Mouse (Mus musculus): ENCODE data around the gene Mapk10. TPM values are rescaled to one million over a fixed set of nuclear protein-coding genes. Genes with fewer than 3 reads are reported as not detected.

The Mapk10 gene
- polyA plus RNA-seq, 1 experiment from 2014 or later = 0.59 TPM

GRCm38 (mm10) chr5:103109409-103109808, 101.7 kb downstream of the Mapk10 start:
- no peak for ATAC-seq (ENCODE audit: insufficient number of reproducible peaks, low FRiP score, low TSS enrichment, low read depth)
- H3K36me3 ChIP-seq (ENCODE audit: control insufficient read depth, insufficient read depth, low read length) = no peaks in the 10 kb centered on the region
- H3K9me3 ChIP-seq (ENCODE audit: control insufficient read depth, low read length) = no peaks in the 10 kb centered on the region
- no peak for DNase-seq (ENCODE audit: low spot score)
- H3K4me2 ChIP-seq (ENCODE audit: low read depth, severe bottlenecking) = no peak overlapping the region
- WGBS = 52% methylated on average over 1 of the region's 1 CpGs
- no peak overlapping the region for H3K9ac ChIP-seq (ENCODE audit: low read length)
- H3K4me1 ChIP-seq (ENCODE audit: control insufficient read depth, insufficient read depth, low read length) = no peaks in the 10 kb centered on the region
- H3K27ac ChIP-seq (replicated peaks; ENCODE audit: low read depth, low read length) = no peak overlapping the region
- H3K27me3 ChIP-seq (ENCODE audit: control insufficient read depth, insufficient read depth, low read length) = no peaks in the 10 kb centered on the region
- no peak overlapping the region for H3K4me3 ChIP-seq (ENCODE audit: low read depth, low read length)

GRCm38 (mm10) chr5:103105441-103106414, 105.4 kb downstream of the Mapk10 start:
- 86% methylated on average over 10 of the region's 10 CpGs for WGBS
- Histone ChIP-seq H3K36me3 (ENCODE audit: control insufficient read depth, insufficient read depth, low read length) (no peaks in the 10 kb centered on the region), H3K9me3 (ENCODE audit: control insufficient read depth, low read length) (no peaks in the 10 kb centered on the region), H3K4me3 (ENCODE audit: low read depth, low read length) (no peak overlapping the region), H3K27me3 (ENCODE audit: control insufficient read depth, insufficient read depth, low read length) (no peaks in the 10 kb centered on the region), H3K9ac (ENCODE audit: low read length) (no peak overlapping the region), H3K4me1 (ENCODE audit: control insufficient read depth, insufficient read depth, low read length) (no peaks in the 10 kb centered on the region), H3K27ac (replicated peaks; ENCODE audit: low read depth, low read length) (no peak overlapping the region), H3K4me2 (ENCODE audit: low read depth, severe bottlenecking) (no peak overlapping the region)
- ATAC-seq (ENCODE audit: insufficient number of reproducible peaks, low FRiP score, low TSS enrichment, low read depth) = no peak
- no peak for DNase-seq (ENCODE audit: low spot score)

- WGBS = 92% methylated on average over 5 of the region's 5 CpGs
- no peak for DNase-seq (ENCODE audit: low spot score)
- H3K9me3 ChIP-seq (ENCODE audit: control insufficient read depth, low read length) = no peaks in the 10 kb centered on the region
Measured at GRCm38 (mm10) chr5:103104082-103104481, 107.1 kb downstream of the Mapk10 start.

GRCm38 (mm10) chr5:103102876-103103393, 108.2 kb downstream of the Mapk10 start:
- H3K4me1 ChIP-seq (ENCODE audit: control insufficient read depth, insufficient read depth, low read length) = no peaks in the 10 kb centered on the region
- H3K27me3 ChIP-seq (ENCODE audit: control insufficient read depth, insufficient read depth, low read length) = no peaks in the 10 kb centered on the region
- H3K4me2 ChIP-seq (ENCODE audit: low read depth, severe bottlenecking) = no peak overlapping the region
- H3K9ac ChIP-seq (ENCODE audit: low read length) = no peak overlapping the region
- DNase-seq (ENCODE audit: low spot score) = no peak
- no peak for ATAC-seq (ENCODE audit: insufficient number of reproducible peaks, low FRiP score, low TSS enrichment, low read depth)
- H3K9me3 ChIP-seq (ENCODE audit: control insufficient read depth, low read length) = no peaks in the 10 kb centered on the region
- 85% methylated on average over 5 of the region's 5 CpGs for WGBS
- no peak overlapping the region for H3K4me3 ChIP-seq (ENCODE audit: low read depth, low read length)
- H3K27ac ChIP-seq (replicated peaks; ENCODE audit: low read depth, low read length) = no peak overlapping the region
- no peaks in the 10 kb centered on the region for H3K36me3 ChIP-seq (ENCODE audit: control insufficient read depth, insufficient read depth, low read length)

More at GRCm38 (mm10) chr5:103104082-103104481, 107.1 kb downstream of the Mapk10 start:
- H3K4me1 ChIP-seq (ENCODE audit: control insufficient read depth, insufficient read depth, low read length) = no peaks in the 10 kb centered on the region
- no peak for ATAC-seq (ENCODE audit: insufficient number of reproducible peaks, low FRiP score, low TSS enrichment, low read depth)
- no peak overlapping the region for H3K4me2 ChIP-seq (ENCODE audit: low read depth, severe bottlenecking)
- H3K4me3 ChIP-seq (ENCODE audit: low read depth, low read length) = no peak overlapping the region
- H3K36me3 ChIP-seq (ENCODE audit: control insufficient read depth, insufficient read depth, low read length) = no peaks in the 10 kb centered on the region
- H3K9ac ChIP-seq (ENCODE audit: low read length) = no peak overlapping the region
- no peaks in the 10 kb centered on the region for H3K27me3 ChIP-seq (ENCODE audit: control insufficient read depth, insufficient read depth, low read length)
- no peak overlapping the region for H3K27ac ChIP-seq (replicated peaks; ENCODE audit: low read depth, low read length)

GRCm38 (mm10) chr5:103102176-103102575, 109.0 kb downstream of the Mapk10 start:
- DNase-seq (ENCODE audit: low spot score) = no peak
- WGBS = 88% methylated on average over 1 of the region's 1 CpGs

GRCm38 (mm10) chr5:103094166-103094565, 117.0 kb downstream of the Mapk10 start:
- no peak overlapping the region for H3K27ac ChIP-seq (replicated peaks; ENCODE audit: low read depth, low read length)
- H3K4me3 ChIP-seq (ENCODE audit: low read depth, low read length) = no peak overlapping the region
- 93% methylated on average over 2 of the region's 2 CpGs for WGBS
- no peaks in the 10 kb centered on the region for H3K9me3 ChIP-seq (ENCODE audit: control insufficient read depth, low read length)
- H3K4me1 ChIP-seq (ENCODE audit: control insufficient read depth, insufficient read depth, low read length) = no peaks in the 10 kb centered on the region
- ATAC-seq (ENCODE audit: insufficient number of reproducible peaks, low FRiP score, low TSS enrichment, low read depth) = no peak
- DNase-seq (ENCODE audit: low spot score) = no peak
- no peaks in the 10 kb centered on the region for H3K27me3 ChIP-seq (ENCODE audit: control insufficient read depth, insufficient read depth, low read length)
- H3K36me3 ChIP-seq (ENCODE audit: control insufficient read depth, insufficient read depth, low read length) = no peaks in the 10 kb centered on the region
- no peak overlapping the region for H3K4me2 ChIP-seq (ENCODE audit: low read depth, severe bottlenecking)
- no peak overlapping the region for H3K9ac ChIP-seq (ENCODE audit: low read length)

More at GRCm38 (mm10) chr5:103102176-103102575, 109.0 kb downstream of the Mapk10 start:
- Histone ChIP-seq H3K36me3 (ENCODE audit: control insufficient read depth, insufficient read depth, low read length) (no peaks in the 10 kb centered on the region), H3K27me3 (ENCODE audit: control insufficient read depth, insufficient read depth, low read length) (no peaks in the 10 kb centered on the region), H3K4me1 (ENCODE audit: control insufficient read depth, insufficient read depth, low read length) (no peaks in the 10 kb centered on the region), H3K9me3 (ENCODE audit: control insufficient read depth, low read length) (no peaks in the 10 kb centered on the region), H3K4me2 (ENCODE audit: low read depth, severe bottlenecking) (no peak overlapping the region), H3K27ac (replicated peaks; ENCODE audit: low read depth, low read length) (no peak overlapping the region), H3K4me3 (ENCODE audit: low read depth, low read length) (no peak overlapping the region), H3K9ac (ENCODE audit: low read length) (no peak overlapping the region)
- no peak for ATAC-seq (ENCODE audit: insufficient number of reproducible peaks, low FRiP score, low TSS enrichment, low read depth)

- 96% methylated on average over 2 of the region's 2 CpGs for WGBS
Measured at GRCm38 (mm10) chr5:103085844-103086243, 125.3 kb downstream of the Mapk10 start.

GRCm38 (mm10) chr5:103075451-103075850, 135.7 kb downstream of the Mapk10 start:
- 53% methylated on average over 8 of the region's 8 CpGs for WGBS
- no peak overlapping the region for H3K27ac ChIP-seq (replicated peaks; ENCODE audit: low read depth, low read length)
- H3K9me3 ChIP-seq (ENCODE audit: control insufficient read depth, low read length) = no peaks in the 10 kb centered on the region
- DNase-seq (ENCODE audit: low spot score) = no peak
- no peak overlapping the region for H3K4me2 ChIP-seq (ENCODE audit: low read depth, severe bottlenecking)
- H3K9ac ChIP-seq (ENCODE audit: low read length) = no peak overlapping the region
- no peak overlapping the region for H3K4me3 ChIP-seq (ENCODE audit: low read depth, low read length)
- ATAC-seq (ENCODE audit: insufficient number of reproducible peaks, low FRiP score, low TSS enrichment, low read depth) = no peak
- no peaks in the 10 kb centered on the region for H3K4me1 ChIP-seq (ENCODE audit: control insufficient read depth, insufficient read depth, low read length)
- no peaks in the 10 kb centered on the region for H3K27me3 ChIP-seq (ENCODE audit: control insufficient read depth, insufficient read depth, low read length)
- H3K36me3 ChIP-seq (ENCODE audit: control insufficient read depth, insufficient read depth, low read length) = no peaks in the 10 kb centered on the region

More at GRCm38 (mm10) chr5:103085844-103086243, 125.3 kb downstream of the Mapk10 start:
- Histone ChIP-seq H3K27ac (replicated peaks; ENCODE audit: low read depth, low read length) (no peak overlapping the region), H3K9ac (ENCODE audit: low read length) (no peak overlapping the region), H3K4me1 (ENCODE audit: control insufficient read depth, insufficient read depth, low read length) (no peaks in the 10 kb centered on the region), H3K27me3 (ENCODE audit: control insufficient read depth, insufficient read depth, low read length) (no peaks in the 10 kb centered on the region), H3K36me3 (ENCODE audit: control insufficient read depth, insufficient read depth, low read length) (no peaks in the 10 kb centered on the region), H3K4me2 (ENCODE audit: low read depth, severe bottlenecking) (no peak overlapping the region), H3K9me3 (ENCODE audit: control insufficient read depth, low read length) (no peaks in the 10 kb centered on the region), H3K4me3 (ENCODE audit: low read depth, low read length) (no peak overlapping the region)
- DNase-seq (ENCODE audit: low spot score) (no peak), ATAC-seq (ENCODE audit: insufficient number of reproducible peaks, low FRiP score, low TSS enrichment, low read depth) (no peak)

Measured in limb, embryonic 11.5 days (tissue).